Mouse (Mus musculus) heart, embryonic 10.5 days (tissue): ENCODE measurements at regions not wholly inside any gene's neighbourhood (a gene's known extent, or its start where the extent isn't known, plus 50 kb on each side); places are given as distances from the start of the nearest gene placed in this dataset.

ENCODE experiments used
- DNase-seq: peaks from one replicate; pipeline ENCODE4 v3.0.0-alpha.2; 2017; ENCODE audit warnings: low spot score
- H3K27ac ChIP-seq: fragments of 300-500 bp; sonication (generic); 2 replicates; pipeline ENCODE4 v1.5.1; 2016; ENCODE audit warnings: mild to moderate bottlenecking
- H3K27me3 ChIP-seq: fragments of 300-500 bp; sonication (generic); 2 replicates; pipeline ENCODE4 v1.6.1; 2016; ENCODE audit warnings: mild to moderate bottlenecking; ENCODE audit not compliant: poor library complexity, insufficient read depth, severe bottlenecking
- H3K36me3 ChIP-seq: fragments of 300-500 bp; sonication (generic); 2 replicates; pipeline ENCODE4 v1.6.1; 2016; ENCODE audit warnings: mild to moderate bottlenecking, moderate library complexity
- H3K4me1 ChIP-seq: fragments of 300-500 bp; sonication (generic); 2 replicates; pipeline ENCODE4 v1.6.1; 2016; ENCODE audit warnings: mild to moderate bottlenecking
- H3K4me3 ChIP-seq: fragments of 300-500 bp; sonication (generic); 2 replicates; pipeline ENCODE4 v1.5.1; 2016; ENCODE audit warnings: mild to moderate bottlenecking, moderate library complexity
- H3K9me3 ChIP-seq: fragments of 300-500 bp; sonication (generic); 2 replicates; pipeline ENCODE4 v1.6.1; 2016; ENCODE audit warnings: mild to moderate bottlenecking, moderate library complexity
- WGBS: fragments of 180-500 bp; shearing (Covaris S2); methylation state at CpG from one replicate; pipeline ENCODE4 v1.1.7; 2016; 5-methylcytosine and 5-hydroxymethylcytosine counted together

DNA sequence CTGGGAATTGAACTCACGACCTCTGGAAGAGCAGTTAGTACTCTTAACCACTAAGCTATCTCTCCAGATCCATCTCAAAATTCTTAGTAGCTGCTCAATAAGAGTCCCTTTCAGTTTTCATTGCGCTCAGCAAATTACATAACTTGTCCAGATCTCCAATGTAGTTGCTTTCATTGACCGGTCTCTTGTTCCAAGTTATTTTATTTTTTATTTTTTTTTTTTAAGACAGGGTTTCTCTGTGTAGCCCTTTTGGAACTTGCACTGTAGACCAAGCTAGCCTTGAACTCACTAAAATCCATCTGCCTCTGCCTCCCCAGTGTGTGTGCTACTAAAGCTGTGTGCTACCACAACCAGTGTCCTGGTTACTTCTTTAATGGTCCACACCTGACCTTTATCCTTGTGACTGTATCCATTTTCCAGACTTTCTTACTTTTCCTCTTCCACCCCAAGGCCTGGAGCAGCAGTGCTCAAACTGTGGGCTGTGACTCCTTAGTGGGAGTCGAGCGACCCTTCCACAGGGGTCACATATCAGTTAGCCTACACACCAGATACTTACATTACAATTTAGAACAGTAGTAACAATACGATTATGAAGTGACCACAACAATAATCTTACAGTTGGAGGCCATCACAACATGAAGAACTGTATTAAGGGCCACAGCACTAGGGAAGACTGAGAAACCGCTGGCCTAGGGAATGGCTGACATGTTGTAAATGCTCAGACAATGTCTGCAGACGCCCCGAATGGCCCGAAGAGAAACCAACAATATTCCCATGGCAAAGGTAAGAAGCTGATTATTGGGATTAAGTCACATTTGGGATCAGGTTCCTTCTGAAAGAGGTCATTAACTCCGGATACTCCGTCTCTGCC, 97.8 kb upstream of the Cpsf6 start:
- H3K27ac ChIP-seq, result no peak overlapping the region
- WGBS, result 88% methylated on average over 12 of the region's 12 CpGs
- H3K36me3 ChIP-seq, result no peaks in the 10 kb centered on the region
- H3K27me3 ChIP-seq, result no peaks in the 10 kb centered on the region
- H3K4me3 ChIP-seq, result no peak overlapping the region
- 0 out of 2 replicates have a peak, but pooled peaks cover under 1% of the 10 kb centered on the region for H3K4me1 ChIP-seq
- no peak for DNase-seq
- H3K9me3 ChIP-seq, result no peaks in the 10 kb centered on the region

DNA sequence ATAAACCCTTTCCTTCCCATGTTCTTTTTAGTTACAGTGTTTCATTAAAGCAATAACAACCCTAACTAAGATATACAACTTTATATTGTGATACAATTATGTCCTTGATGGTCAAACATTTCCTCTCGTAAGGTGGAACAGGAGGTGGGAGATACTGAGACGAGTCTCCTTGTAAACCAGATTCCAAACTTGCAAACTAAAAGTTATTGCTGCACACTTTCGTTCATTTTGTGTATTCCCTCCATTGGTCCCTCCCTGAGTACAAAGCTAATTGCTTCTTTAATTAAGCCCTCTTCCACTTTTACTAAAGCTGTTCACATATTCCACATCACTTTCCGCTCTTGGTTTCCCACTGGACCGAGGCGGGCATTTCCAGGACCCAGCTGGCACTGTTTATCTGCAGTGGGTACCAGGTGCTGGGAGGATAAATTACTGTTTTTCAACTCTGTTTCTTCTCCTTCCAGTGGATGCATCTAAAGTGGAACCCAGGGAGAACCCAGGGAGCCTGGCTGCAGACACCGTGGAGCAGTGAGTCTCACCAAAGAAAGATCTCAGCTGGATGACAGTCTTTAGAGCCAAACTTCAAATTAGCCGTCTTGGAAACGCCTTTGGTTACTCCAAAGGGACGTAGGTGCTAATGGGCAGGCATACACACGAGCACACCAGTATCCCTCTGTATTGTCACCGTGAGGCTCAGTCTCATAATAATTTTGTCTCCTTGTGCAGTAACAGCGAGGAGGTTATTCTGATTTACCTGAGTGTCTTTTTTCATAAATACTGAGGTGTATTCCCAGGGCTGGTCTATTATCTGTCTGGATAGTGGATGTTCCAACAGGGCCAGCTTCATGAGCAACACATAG, 95.5 kb upstream of the Cpsf6 start:
- Histone ChIP-seq H3K36me3 (no peaks in the 10 kb centered on the region), H3K27me3 (no peaks in the 10 kb centered on the region), H3K9me3 (no peaks in the 10 kb centered on the region), H3K27ac (no peak overlapping the region), H3K4me1 (peaks cover 18% of the 10 kb centered on the region), H3K4me3 (no peak overlapping the region)
- whole genome bisulfite sequencing, result 83% methylated on average over 13 of the region's 13 CpGs
- DNase-seq, result no peak

DNA sequence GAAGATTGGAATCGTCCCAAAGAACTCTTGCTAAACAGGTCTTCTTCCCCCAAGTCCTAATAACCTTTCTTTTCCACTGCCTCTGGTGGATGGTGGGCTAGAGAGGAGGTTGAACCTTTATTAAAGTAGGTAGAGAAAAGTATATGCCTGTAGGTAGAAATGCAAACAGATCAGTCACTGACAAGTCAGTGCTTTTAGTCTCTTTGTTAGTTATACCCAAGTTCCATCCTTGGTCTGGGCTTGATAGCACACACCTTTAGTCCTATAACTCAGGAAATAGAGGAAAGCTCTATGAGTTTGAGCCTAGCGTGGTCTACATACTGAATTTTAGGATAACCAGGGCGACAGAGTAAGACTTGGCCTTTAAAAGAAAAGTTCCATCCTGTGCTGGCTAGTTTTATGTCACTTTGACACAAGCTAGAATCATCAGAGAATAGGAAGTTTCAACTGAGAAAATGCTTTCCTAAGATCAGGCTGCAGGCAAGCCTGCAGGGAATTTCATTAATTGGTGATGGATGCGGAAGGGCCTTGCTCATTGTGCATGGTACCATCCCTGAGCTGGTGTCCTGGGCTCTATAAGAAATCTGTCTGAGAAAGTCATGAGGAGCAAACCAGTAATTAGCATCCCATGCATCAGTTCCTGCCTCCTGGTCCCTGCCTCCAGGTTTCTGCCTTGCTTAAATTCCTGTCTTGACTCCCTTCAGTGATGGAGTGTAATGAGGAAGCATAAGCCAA, 94.7 kb upstream of the Cpsf6 start:
- no peaks in the 10 kb centered on the region for H3K27me3 ChIP-seq
- WGBS, result 87% methylated on average over 4 of the region's 4 CpGs
- H3K4me1 ChIP-seq, result peaks cover 18% of the 10 kb centered on the region
- no peaks in the 10 kb centered on the region for H3K9me3 ChIP-seq
- no peaks in the 10 kb centered on the region for H3K36me3 ChIP-seq
- H3K4me3 ChIP-seq, result no peak overlapping the region
- DNase-seq, result no peak
- no peak overlapping the region for H3K27ac ChIP-seq

DNA sequence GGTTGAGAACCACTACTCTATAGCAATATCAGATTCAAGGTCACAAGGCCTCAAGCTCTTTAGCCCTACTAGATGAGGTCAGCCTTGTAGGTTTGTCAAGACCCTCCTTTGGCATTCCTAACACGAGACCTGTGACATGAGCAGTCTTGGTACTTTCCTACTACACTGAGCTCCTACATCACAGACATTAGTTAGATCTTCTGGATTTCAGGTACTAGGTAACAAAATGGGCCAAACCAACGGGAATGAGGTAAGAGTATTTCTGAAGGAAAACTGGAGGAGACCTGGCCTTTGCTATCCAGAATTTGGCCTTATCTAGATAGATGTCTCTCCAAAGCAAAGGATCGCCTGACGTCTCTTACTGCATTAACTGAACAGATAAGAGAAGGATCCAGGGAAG, 93.7 kb upstream of the Cpsf6 start:
- H3K4me1 ChIP-seq, result peaks cover 18% of the 10 kb centered on the region
- WGBS, result 86% methylated on average over 4 of the region's 4 CpGs
- H3K36me3 ChIP-seq, result no peaks in the 10 kb centered on the region
- H3K4me3 ChIP-seq, result no peak overlapping the region
- no peaks in the 10 kb centered on the region for H3K27me3 ChIP-seq
- H3K27ac ChIP-seq, result no peak overlapping the region
- H3K9me3 ChIP-seq, result no peaks in the 10 kb centered on the region
- no peak for DNase-seq

DNA sequence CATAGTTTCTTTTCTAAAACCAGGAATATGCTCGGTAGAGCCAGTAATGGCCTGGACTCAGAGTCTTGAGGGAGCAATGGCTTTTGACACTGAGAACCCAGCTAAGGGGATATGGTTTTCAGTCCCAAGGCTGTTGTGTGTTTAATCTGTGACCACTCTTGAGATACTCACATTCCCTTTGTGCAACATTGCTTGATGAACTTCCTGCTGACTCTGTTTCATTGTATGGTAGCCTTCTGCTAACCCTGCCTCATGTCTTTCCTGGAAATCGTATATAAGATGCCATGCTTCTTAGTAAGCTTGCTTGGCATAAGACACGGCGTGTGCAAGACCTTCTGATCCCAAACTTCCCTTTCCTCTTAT, 92.7 kb upstream of the Cpsf6 start:
- WGBS, result 77% methylated on average over 4 of the region's 4 CpGs
- no peaks in the 10 kb centered on the region for H3K9me3 ChIP-seq
- H3K36me3 ChIP-seq, result no peaks in the 10 kb centered on the region
- H3K27ac ChIP-seq, result no peak overlapping the region
- peaks cover 18% of the 10 kb centered on the region for H3K4me1 ChIP-seq
- H3K27me3 ChIP-seq, result no peaks in the 10 kb centered on the region
- H3K4me3 ChIP-seq, result no peak overlapping the region
- no peak for DNase-seq

DNA sequence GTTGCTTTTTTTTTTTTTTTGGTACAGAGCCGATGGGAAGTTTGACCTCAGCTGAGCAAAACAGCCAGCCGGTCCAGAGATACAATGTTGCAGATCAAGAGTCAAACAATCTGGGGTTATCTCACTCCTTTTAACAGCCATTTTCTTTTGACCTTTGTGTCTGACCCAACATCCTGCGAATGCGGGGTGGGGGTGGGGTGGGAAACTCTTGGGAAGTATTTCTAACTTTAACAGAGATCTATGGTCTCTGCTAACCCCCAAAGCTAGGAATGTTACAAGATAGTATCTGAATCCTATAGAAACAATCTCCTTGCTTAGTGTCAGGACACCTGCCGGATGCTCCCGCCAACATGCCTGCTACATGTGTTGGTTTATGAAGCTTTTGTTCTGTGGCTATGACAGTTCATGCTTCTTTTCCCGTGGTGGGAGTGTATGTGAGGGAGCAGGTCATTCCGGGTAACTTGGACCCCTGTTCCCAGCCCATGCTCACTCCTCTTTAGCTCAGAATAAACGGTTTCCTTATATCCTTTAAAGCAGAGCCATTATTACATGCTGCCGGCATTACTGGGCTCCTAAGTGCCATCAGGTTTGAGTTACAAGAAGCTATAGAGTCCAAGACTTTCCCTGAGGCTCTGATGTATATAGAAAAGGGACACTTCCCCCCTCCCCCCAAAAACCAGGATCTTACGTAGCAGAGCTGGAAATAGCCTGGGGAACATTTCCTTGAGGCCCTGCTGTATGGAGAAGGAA, 92.2 kb upstream of the Cpsf6 start:
- no peaks in the 10 kb centered on the region for H3K36me3 ChIP-seq
- peaks cover 18% of the 10 kb centered on the region for H3K4me1 ChIP-seq
- H3K4me3 ChIP-seq, result no peak overlapping the region
- DNase-seq, result peak; percentile 61
- H3K9me3 ChIP-seq, result no peaks in the 10 kb centered on the region
- H3K27ac ChIP-seq, result 0 out of 2 replicates have a peak overlapping the region, but pooled peaks have one; percentile 23
- H3K27me3 ChIP-seq, result no peaks in the 10 kb centered on the region
- WGBS, result 41% methylated on average over 11 of the region's 11 CpGs

DNA sequence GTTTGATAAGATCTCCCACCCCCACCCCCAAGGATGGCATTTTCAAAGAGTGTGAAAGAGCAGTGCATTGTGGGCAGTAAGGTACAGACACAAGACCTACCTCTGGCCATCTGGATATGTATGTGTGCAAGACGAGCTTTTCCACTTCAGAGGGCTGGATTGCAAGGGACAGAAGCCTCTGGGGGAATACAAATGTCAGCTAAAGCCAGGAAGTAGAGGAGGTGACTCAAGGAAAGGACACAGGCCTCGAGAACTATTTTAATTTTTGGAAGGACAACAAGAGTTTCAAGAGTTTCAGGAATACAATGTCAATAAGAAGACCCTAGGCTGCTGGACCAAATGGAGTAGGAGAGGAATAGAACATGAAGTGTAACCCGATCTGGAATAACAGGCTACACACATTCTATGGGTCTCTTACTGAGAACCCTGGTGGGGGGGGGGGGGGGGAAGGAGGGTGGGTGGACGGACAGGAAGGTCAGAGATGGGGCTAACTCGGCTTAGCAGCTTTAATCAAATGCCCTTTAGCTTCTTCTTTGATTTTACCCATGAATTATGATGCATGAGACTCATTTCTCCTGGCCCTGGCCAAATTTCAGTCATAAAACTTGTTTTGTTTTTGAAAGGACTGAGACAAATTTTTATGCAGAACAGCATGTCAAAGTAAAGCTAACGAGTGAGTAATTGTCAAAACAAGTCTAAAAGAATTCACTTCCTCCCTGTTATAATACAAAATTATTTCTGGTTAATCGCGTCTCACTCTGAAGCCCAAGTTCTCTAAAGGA, 91.4 kb upstream of the Cpsf6 start:
- no peaks in the 10 kb centered on the region for H3K27me3 ChIP-seq
- no peak overlapping the region for H3K4me3 ChIP-seq
- no peak overlapping the region for H3K27ac ChIP-seq
- peak; percentile 24 for DNase-seq
- H3K4me1 ChIP-seq, result peaks cover 18% of the 10 kb centered on the region
- no peaks in the 10 kb centered on the region for H3K36me3 ChIP-seq
- no peaks in the 10 kb centered on the region for H3K9me3 ChIP-seq
- 38% methylated on average over 7 of the region's 8 CpGs for WGBS

DNA sequence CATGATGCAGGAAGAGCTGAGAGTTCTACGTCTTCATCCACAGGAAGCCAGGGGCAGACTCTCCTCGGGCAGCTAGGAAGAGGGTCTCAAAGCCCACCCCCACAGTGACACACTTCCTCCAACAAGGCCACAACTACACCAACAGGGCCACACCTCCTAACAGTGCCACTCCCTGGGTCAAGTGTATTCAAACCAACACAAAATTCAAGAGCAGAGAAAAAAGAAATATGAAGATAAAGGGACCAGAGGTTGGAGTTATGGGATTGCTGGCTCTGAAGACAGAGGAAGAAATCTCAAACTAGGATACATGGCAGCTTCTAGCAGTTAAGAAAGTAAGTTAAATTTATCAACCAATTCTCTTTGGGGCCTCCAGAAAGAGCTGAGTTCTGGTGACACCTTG, 90.7 kb upstream of the Cpsf6 start:
- Histone ChIP-seq H3K4me1 (peaks cover 18% of the 10 kb centered on the region), H3K27ac (no peak overlapping the region), H3K36me3 (no peaks in the 10 kb centered on the region), H3K27me3 (no peaks in the 10 kb centered on the region), H3K4me3 (no peak overlapping the region), H3K9me3 (no peaks in the 10 kb centered on the region)
- 73% methylated on average over 2 of the region's 2 CpGs for WGBS
- no peak for DNase-seq

DNA sequence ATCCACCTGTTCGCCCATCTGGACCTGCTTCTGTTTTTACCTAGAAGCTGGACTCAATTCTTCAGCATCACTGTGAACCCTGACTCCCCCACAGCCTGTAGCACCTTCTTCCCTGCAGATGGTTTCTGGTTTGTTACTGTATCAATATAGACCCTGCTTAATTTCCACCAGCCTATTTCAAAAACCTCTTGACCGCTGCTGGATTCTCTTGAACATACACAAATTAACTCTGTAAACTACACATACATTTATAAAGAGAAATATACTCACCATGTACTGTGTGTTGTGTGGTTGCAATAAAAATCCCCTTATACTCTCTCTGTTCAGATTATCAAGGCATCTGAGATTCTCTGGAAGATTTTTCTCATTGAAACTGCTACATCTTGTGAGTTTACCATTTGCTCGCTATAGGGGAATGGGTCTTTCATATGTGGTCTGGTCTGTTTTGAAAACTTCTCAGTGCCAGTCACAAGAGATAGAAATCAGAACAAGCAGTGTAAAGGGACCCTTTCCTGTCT, 89.8 kb upstream of the Cpsf6 start:
- H3K9me3 ChIP-seq, result no peaks in the 10 kb centered on the region
- peaks cover 18% of the 10 kb centered on the region for H3K4me1 ChIP-seq
- H3K27ac ChIP-seq, result no peak overlapping the region
- no peaks in the 10 kb centered on the region for H3K36me3 ChIP-seq
- H3K4me3 ChIP-seq, result no peak overlapping the region
- no peak for DNase-seq
- H3K27me3 ChIP-seq, result no peaks in the 10 kb centered on the region
- WGBS, result 90% methylated on average over 3 of the region's 3 CpGs

DNA sequence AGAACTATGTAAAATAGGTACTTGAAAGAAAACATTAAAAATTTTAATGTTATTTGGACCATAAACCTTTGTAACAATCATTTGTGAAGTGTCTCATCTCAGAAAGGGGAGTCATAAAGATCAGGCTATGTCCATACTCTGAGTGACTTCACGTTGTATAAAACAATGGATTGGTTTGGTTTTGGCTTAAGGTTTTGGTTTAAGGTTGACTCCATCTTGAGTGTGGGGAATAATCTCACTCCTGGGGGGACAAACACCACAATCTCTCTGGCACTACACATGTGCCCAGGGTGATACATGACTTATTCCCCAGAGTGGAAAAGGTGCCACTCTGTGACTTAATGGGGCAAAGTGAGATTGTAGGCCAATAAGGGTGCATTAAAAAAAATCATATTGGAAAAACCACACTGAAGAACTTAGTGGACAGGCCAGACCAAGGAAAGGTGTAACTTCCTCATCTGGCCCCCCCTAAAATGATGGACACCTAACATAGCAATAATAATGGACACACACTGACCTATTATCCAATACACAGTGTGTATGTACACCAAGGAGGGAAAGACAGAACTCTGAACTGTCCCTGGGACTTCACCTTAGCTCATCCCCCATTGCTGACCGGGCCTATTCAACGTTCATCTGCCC, 89.2 kb upstream of the Cpsf6 start:
- Histone ChIP-seq H3K27ac (no peak overlapping the region), H3K4me3 (no peak overlapping the region), H3K27me3 (no peaks in the 10 kb centered on the region), H3K9me3 (no peaks in the 10 kb centered on the region), H3K36me3 (no peaks in the 10 kb centered on the region), H3K4me1 (peaks cover 18% of the 10 kb centered on the region)
- DNase-seq, result no peak
- 88% methylated on average over 3 of the region's 3 CpGs for WGBS

DNA sequence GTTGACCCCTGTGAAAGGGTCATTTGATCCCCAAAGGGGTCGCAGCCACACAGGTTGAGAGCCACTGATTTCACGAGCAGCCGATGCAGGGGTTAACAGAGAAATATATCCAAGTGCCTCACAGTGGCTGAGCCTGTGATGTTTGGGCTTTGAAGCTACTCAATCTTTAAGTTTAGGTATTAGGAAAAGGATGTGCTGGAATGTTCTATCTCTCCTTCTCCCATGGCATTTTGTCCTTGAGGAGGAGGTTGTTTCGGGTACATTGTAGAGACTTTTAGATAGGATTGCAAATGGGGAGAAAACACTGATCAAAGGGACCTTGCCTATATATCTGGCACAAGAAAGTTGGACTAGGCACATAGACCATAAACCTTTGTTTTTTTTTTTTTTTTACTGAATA, 88.6 kb upstream of the Cpsf6 start:
- H3K36me3 ChIP-seq, result no peaks in the 10 kb centered on the region
- H3K4me1 ChIP-seq, result peaks cover 18% of the 10 kb centered on the region
- WGBS, result 84% methylated on average over 4 of the region's 4 CpGs
- H3K27me3 ChIP-seq, result no peaks in the 10 kb centered on the region
- no peak overlapping the region for H3K27ac ChIP-seq
- DNase-seq, result no peak
- H3K9me3 ChIP-seq, result no peaks in the 10 kb centered on the region
- no peak overlapping the region for H3K4me3 ChIP-seq
